Mouse (Mus musculus) thymus, postnatal 36 days (tissue): ENCODE results near the gene Hspa8.
"Not testable (repeated sequence)": the region's sequence is repeated elsewhere in the genome, so short reads cannot be mapped to it uniquely, and the experiment has no call there.

Experiments
- DNase-seq, 2 experiments: peaks; one replicate each; pipeline ENCODE4 v3.0.0; 2022; ENCODE audit warnings: mixed read lengths in 2 of 2

The Hspa8 gene

GRCm38 (mm10) chr9:40784374-40784967, 16.3 kb upstream of the Hspa8 start:
- DNase-seq: no peak

DNA sequence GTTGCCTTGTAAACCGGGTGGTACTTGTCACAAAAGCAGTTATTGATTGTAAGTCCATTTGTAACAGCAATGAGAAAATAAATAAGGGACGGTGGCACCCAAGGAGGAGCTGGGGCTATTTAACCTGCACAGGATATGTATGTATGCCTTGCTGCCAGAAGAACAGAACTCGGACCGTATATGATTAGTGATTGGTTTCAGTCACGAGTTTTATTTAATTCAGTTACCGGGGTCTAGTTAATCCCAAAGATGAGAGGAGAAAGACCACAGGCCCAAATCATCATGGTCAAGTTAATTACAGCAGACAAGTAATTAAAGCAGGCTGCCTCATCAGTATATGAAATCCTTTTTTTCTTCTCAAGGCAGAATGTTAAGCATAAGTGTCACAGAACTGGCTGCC, 15.3 kb upstream of the Hspa8 start:
- no peak for DNase-seq

DNA sequence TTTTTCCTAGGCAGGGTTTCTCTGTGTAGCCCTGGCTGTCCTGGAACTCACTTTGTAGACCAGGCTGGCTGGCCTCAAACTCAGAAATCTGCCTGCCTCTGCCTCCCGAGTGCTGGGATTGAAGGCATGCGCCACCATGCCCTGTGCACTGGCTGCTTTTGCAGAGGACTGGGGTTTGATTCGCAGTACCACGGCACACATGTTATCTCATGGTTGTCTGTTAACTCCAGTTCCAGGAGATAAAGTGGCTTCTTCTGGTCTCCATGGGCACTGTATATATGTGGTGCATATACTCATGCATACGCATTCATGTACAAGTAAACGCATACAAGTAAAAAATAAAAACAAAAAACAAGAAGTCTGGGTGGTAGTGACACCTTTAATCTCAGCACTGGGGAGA, 14.0 kb upstream of the Hspa8 start:
- not testable (repeated sequence) for DNase-seq

DNA sequence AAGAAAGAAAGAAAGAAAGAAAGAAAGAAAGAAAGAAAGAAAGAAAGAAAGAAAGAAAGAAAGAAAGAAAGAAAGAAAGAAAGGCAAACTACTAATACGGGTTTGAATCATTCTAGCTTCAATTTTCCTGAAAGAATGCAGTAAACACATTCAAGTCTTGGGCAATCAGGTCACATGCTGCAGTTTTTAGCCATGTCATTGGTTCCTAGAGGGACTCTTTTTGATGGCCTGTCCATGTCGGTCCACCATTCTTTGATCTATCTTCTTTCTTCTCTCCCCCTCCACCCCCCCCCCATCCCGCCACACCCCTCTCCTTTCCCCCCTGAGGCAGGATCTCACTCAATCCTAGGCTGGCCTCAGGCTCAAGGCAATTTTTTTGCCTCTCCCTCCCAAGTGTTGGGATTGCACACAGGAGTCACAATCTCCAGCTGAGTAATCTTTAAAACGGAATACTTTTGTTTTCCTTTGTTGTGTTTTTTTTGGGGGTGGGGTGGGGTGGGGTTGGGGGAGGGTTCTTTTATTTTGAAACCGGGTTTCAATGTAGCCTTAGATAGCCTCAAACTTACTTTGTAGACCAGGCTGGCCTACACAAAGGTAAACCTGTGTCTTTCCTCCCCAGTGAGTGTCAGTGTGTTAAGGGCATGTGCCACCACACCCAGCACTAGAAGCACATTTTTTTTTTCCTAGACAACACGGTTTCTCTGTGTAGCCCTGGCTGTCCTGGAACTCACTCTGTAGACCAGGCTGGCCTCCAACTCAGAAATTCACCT, 8.7 kb upstream of the Hspa8 start:
- no peak for DNase-seq

- no peak for DNase-seq
Observed at GRCm38 (mm10) chr9:40793581-40793980, 7.2 kb upstream of the Hspa8 start.

GRCm38 (mm10) chr9:40794251-40794650, 6.5 kb upstream of the Hspa8 start:
- DNase-seq: no peak

- no peak for DNase-seq
Observed at GRCm38 (mm10) chr9:40794926-40795325, 5.9 kb upstream of the Hspa8 start.

DNA sequence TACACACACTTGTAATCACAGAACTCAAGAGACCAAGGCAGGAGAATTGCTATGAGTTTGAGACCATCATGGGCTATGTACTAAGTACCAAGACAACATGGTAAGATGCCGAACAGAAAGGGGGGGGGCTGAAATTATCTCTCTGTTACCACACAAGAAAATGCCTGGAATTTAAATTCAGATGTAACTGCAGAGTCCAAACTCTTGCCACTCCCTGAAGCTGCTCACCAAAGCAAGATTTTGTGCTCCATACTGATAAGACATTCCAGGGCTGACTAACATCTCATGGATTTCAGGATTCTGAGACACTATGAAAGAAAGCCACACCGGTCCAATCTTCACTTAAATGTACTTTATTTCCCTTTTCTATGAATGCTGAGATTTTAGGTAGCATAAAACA, 5.2 kb upstream of the Hspa8 start:
- DNase-seq: no peak

DNA sequence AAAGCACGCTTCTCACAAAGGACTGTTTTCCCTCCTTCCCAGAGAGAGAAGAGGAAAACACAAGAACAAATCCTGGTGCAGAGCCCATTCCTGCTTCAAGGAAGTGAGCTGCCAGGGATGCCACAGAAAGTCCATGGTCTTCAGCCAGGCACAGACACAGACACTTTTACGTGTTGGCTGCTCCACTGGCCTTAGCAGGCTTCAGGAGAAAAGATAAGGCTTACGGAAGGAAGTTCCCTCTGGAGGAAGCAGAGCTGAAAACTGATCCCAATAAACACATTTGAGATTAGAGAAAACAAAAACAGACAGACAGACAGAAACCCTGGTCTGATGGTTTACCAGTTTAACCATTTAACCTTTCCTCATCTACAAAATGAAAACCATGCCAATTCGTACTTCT, 4.7 kb upstream of the Hspa8 start:
- DNase-seq: no peak

GRCm38 (mm10) chr9:40798247-40798960, 2.4 kb upstream of the Hspa8 start:
- peak in 1 of 2 experiments; percentile 13 for DNase-seq

- DNase-seq: peak; percentile 18 to 21
Observed at GRCm38 (mm10) chr9:40799112-40799511, 1.7 kb upstream of the Hspa8 start.

DNA sequence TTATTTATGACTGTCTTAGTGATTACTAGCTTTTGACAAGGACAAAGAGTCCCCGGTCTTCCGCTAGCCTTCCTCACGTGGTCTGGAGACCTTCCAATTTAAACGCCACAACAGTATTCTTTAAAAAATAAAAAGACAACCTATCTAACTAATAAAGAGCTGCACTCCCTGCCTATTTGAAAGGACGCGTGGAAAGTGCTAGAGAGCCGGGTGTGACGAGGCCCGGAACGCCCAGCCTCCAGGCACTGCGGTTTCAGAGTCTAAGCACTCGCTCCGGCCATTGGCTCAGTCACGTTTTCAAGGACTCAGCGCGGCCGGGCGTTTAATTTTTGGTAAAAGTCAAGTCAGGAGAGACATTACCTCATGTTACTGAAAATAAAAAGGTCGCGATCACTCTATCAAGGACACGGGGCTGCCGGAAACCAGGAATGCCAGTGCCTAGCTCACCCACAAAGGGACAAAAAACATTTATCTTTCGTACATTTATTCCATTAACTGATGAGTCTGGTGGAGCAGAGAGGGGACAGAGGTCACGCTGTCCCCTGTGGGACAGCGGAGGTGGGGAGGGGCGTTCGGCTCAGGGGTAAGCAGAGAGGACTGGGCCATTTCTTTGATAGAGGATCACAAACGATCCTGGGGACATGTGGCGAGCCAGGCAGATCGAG, 815 bp upstream of the Hspa8 start:
- peak; percentile 62 to 64 for DNase-seq

DNA sequence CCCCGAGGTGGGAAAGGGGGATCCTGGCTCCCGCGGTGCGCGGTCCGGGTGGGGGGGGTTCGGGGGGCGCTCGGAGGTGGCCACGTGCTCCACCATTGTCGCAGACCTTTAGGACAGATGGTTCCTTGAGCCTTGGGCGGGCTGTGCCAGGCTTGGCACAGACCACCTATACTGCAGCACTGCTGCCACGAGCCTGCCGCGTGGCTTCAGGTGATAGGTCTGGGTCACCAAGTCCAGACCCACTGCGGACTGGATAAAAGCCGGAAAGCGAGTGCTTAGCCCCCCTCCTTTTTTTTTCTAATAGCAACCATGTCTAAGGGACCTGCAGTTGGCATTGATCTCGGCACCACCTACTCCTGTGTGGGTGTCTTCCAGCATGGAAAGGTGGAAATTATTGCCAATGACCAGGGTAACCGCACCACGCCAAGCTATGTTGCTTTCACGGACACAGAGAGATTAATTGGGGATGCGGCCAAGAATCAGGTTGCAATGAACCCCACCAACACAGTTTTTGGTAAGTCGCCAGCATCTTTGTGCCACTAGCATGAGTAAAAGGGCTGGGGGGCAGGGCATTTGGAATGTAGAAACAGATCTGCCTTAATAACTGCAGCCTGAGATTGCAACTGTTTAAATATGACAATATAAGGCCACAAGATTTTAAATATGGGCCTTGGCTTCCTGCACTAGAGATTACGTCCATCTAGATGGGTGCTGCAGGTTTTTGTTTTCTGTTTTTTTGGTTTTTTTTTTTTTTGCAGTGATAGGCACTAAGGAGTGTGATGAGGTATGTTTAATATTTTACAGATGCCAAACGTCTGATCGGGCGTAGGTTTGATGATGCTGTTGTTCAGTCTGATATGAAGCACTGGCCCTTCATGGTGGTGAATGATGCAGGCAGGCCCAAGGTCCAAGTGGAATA, 1.1 kb downstream of the Hspa8 start:
- not testable (repeated sequence) for DNase-seq

- DNase-seq: not testable (repeated sequence)
Observed at GRCm38 (mm10) chr9:40802533-40802875, 1.7 kb downstream of the Hspa8 start.

DNA sequence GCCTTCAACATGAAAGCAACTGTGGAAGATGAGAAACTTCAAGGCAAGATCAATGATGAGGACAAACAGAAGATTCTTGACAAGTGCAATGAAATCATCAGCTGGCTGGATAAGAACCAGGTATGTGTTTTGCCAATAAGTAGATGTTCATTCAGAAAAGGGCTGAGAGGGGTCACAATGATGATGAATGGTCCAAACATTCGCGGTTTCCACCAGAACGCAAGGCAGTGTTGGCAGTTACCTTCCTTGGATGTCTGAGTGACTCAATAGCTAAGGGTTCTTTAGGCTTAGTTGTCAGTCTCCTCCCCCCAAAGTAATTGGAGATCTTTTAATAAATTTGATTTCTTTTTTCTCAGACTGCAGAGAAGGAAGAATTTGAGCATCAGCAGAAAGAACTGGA, 3.8 kb downstream of the Hspa8 start:
- not testable (repeated sequence) for DNase-seq

GRCm38 (mm10) chr9:40805263-40805662, 4.5 kb downstream of the Hspa8 start:
- DNase-seq: peak; percentile 60 to 70

DNA sequence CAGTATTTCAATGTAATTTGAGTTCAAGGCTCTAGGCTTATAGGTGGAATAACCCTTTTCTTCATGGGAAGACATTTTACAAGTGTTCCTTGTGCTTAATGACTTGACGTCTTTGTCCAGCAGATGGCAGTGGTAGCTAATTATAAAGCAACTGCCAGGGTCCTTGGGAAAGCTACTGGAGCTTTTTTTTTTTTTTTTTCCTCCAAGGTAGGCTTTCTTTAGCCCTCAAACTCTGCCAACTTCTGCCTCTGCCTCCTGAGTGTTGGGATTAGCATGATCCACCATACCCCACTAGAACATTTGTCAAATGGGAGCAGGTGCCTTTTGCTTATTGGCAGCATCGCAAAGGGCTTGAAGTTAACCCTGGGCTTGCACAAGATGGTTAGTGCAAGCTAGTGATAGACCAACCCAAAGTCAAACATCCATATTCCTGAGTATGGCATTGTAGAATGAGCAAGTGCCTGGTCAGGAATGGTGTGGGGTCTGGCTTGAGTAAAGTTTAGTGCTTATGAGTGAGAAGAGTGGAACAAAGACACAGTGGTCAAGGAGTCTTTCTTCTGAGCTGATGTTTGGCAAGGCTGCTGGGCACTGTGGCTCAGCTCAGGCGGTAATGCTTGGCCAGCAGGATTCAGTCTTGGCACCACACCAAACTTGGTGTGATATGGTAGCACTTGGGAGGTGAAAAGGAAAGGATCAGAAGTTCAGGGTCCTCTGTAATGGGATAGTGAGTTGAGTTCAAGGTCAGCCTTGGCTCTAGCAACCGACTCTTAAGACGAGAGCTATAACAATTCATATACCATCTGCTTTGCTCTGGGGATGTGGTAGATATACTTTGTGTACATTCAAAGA, 5.9 kb downstream of the Hspa8 start:
- DNase-seq: no peak

GRCm38 (mm10) chr9:40807289-40807920, 6.6 kb downstream of the Hspa8 start:
- no peak for DNase-seq

- DNase-seq: no peak
Observed at GRCm38 (mm10) chr9:40808061-40808906, 7.5 kb downstream of the Hspa8 start.

DNA sequence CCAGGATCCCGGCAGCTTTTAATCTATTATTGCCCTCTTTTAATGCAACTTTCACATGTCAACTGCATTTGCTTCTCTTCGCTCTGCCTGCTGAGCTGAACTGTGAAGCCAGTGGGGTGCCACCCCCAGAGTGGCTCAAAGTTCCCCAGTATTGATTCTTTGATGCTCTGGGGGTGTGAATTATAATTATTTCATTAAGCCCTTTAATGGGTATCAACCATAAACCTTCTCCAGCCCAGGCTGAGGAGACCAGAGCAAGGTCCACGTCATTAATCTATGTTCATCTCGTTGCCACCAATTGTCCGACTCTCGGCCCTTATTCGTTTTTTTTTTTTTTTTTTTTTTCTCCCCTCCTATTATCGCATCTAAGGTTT, 8.1 kb downstream of the Hspa8 start:
- no peak for DNase-seq
